Mouse (Mus musculus) liver, postnatal 0 days (tissue): ENCODE measurements around the gene Zar1.

Experiments used
- CTCF ChIP-seq: sonication (generic); IDR thresholded peaks from 2 replicates; pipeline ENCODE4 v1.5.1; 2016; ENCODE audit warnings: antibody characterized with exemption, low read depth
- EP300 ChIP-seq: IDR thresholded peaks from 2 replicates; pipeline ENCODE4 v1.6.1; 2016; ENCODE audit warnings: antibody characterized with exemption, low read depth, mild to moderate bottlenecking

DNA sequence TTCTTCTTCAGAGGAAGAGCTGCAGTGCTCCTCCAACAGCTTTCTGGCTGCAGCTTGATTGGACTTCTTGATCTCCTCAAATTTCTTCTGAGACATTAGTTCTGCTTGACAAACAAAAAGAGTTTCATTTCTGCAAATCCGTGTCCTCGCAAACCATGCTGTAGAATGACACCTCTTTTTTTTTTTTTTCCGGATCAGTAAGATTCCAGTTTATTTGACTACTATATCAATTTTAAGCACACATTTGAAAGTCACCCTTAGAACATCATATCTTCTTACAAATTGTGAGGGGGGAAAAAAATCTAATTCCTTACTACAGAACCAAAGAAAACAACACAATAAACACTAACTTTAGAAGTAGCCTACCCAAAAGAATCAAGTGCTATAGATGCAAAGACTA lies 24.8 kb downstream of the Zar1 start:
- no peak for TF ChIP-seq EP300
- TF ChIP-seq CTCF = no peak
